Mouse (Mus musculus) megakaryocyte, embryonic 14.5 days (primary cell): ENCODE data around the gene Fndc10.

ENCODE experiments used
- FLI1 ChIP-seq: IDR thresholded peaks from 2 replicates; pipeline ENCODE4 v1.6.1; 2012; ENCODE audit warnings: low read length, inconsistent platforms, mixed read lengths
- GATA1 ChIP-seq: IDR thresholded peaks from 3 replicates; pipeline ENCODE4 v1.6.1; 2012; ENCODE audit warnings: mixed read lengths, low read length, inconsistent platforms, borderline replicate concordance

DNA sequence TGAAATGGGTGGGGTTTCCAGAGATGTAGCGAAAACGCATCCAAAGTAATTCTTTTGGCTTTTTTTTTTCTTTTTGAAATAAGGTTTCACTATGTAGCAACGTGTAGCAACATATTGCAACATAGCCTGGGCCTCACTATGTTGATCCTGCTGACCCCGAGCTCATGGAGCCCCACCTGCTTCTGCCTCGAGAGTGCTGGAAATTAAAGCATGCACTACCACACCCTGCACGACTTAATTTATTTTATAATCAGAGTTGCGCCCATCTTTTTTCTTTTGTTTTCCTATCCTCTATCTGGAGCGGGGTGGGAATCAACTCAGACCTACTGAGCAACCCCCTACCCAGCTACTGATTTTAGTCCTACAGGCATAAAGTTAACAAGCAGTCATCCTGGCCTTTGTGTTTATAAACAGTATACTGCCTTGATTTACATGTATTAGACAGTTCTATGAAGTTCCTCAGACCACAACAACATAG, 24.5 kb upstream of the Fndc10 start:
- TF ChIP-seq GATA1 (no peak), FLI1 (no peak)
